Mouse (Mus musculus) G1E (cell line): ENCODE data around the gene Ttc22. TPM values are rescaled to one million over a fixed set of nuclear protein-coding genes. Genes with fewer than 3 reads are reported as not detected.

Experiments used
- ATAC-seq: 2 replicates; pipeline ENCODE4 v1.8.0; 2016; ENCODE audit warnings: mild to moderate bottlenecking; ENCODE audit not compliant: insufficient number of reproducible peaks, poor library complexity, low FRiP score, severe bottlenecking; ENCODE audit errors: extremely low read depth
- DNase-seq: peaks from one replicate; pipeline ENCODE4 v3.0.0; 2012; ENCODE audit warnings: low spot score
- H3K27me3 ChIP-seq: 2 replicates; pipeline ENCODE4 v1.6.1; 2012; ENCODE audit warnings: mild to moderate bottlenecking, low read length, inconsistent platforms; ENCODE audit not compliant: insufficient read depth
- H3K36me3 ChIP-seq: replicated peaks from 2 replicates; pipeline ENCODE3; 2012; ENCODE audit warnings: mild to moderate bottlenecking, inconsistent platforms
- H3K4me1 ChIP-seq: 2 replicates; pipeline ENCODE4 v1.6.1; 2012; ENCODE audit warnings: low read depth, low read length, inconsistent platforms, mixed read lengths; ENCODE audit not compliant: insufficient read depth
- H3K4me3 ChIP-seq: 2 replicates; pipeline ENCODE4 v1.5.1; 2012; ENCODE audit warnings: low read depth, mild to moderate bottlenecking, inconsistent platforms, low read length, moderate library complexity, mixed read lengths
- H3K9me3 ChIP-seq: replicated peaks from 2 replicates; pipeline ENCODE4 v1.6.1; 2012; ENCODE audit warnings: inconsistent platforms
- CTCF ChIP-seq: IDR thresholded peaks from 2 replicates; pipeline ENCODE4 v1.5.1; 2012; ENCODE audit warnings: low read depth, low read length, inconsistent platforms, mixed read lengths
- GATA1 ChIP-seq: IDR thresholded peaks from 2 replicates; pipeline ENCODE4 v1.6.1; 2012; ENCODE audit warnings: borderline replicate concordance, low read length, inconsistent platforms, mixed read lengths
- GATA2 ChIP-seq: IDR thresholded peaks from 2 replicates; pipeline ENCODE4 v1.6.1; 2012; ENCODE audit warnings: low read depth, low read length, inconsistent platforms, borderline replicate concordance
- POLR2AphosphoS5 ChIP-seq: IDR thresholded peaks from 2 replicates; pipeline ENCODE4 v1.6.1; 2012; ENCODE audit warnings: low read depth, low read length, inconsistent platforms; ENCODE audit not compliant: insufficient replicate concordance
- TAL1 ChIP-seq: conservative IDR thresholded peaks from 2 replicates; pipeline ENCODE4 v1.6.1; 2012; ENCODE audit warnings: low read depth, low read length, inconsistent platforms, mixed read lengths
- polyA plus RNA-seq: library from polyadenylated mRNA; stranded (reverse); fragments of >175 nt; gene quantifications from 2 replicates; pipeline ENCODE4 v1.2.3, GENCODE M21; 2012
- total RNA-seq, 2 experiments: library from RNA; stranded (forward) in 1 of 2; stranded (reverse) in 1 of 2; fragments of 200-1000 nt in 1 of 2; fragments of >200 nt in 1 of 2; fragmentation: Nextera tagmentation in 1 of 2; gene quantifications; 2 replicates each; pipeline ENCODE4 v1.2.3; 2014 to 2017

Ttc22 gene
- total and polyA plus RNA-seq, 3 experiments = not detected

DNA sequence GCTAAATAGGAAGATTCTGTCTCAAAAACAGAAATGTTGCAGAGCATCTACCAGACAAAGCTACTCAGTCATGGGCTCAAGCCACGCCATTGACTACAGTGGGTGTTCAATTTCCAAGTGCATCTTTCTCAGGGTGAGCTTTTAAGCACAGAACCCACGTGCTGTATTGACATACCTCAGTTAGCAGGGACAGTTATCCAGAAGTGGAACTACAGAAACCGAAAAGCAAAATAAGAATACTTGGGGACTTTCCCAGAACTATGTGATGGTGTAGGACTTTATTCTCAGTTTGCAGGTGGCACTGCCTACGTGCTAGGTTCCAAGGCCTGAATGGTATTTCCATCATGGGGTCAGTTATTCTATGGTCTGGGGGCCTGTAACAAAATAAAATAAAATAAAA lies 24.5 kb upstream of the Ttc22 start:
- no peak for ATAC-seq
- Histone ChIP-seq H3K27me3 (peaks cover 4% of the 10 kb centered on the region), H3K4me3 (no peak overlapping the region), H3K4me1 (no peaks in the 10 kb centered on the region), H3K9me3 (0 out of 2 replicates have a peak, but pooled peaks cover 3% of the 10 kb centered on the region), H3K36me3 (no peaks in the 10 kb centered on the region)
- TF ChIP-seq GATA2 (no peak), POLR2AphosphoS5 (no peak), CTCF (no peak), TAL1 (no peak), GATA1 (no peak)
- no peak for DNase-seq

DNA sequence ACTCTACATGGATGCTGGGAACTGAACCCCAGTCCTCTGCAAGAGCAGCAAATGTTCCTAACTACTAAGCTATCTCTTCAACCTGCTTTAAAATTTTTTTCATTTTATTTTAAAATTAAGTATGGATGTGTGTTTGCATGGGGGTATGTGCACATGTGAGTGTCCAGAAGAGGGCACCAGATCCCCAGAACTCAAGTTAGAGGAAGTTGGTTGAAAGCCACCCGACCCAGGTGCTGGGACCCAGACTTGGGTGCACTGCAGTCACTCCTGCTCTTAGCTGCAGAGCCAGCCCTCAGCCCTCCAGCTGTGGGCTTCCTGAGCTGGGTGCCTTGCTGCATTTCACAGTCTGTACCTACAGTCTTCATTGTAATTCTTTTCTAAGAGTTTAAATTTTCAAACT lies 22.8 kb upstream of the Ttc22 start:
- no peaks in the 10 kb centered on the region for H3K4me1 ChIP-seq

DNA sequence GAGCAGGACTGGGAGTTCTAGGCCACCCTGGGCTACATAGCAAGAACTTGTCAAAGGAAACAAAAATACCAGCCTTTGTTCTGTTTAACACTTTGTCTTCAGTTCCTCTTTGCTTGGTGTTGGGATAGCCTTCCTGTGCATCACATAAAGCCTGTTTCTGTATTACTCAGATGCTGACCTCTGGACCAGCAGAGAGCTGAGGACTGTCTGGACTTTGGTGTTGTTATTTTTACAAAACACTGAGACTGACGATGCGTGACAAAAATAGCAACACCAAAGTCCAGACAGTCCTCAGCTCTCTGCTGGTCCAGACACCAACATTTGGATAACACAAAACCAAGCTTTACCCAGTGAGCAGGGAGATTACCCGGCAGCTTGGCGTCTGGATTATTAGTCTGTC lies 21.5 kb upstream of the Ttc22 start:
- DNase-seq = no peak
- 0 out of 2 replicates have a peak, but pooled peaks cover 3% of the 10 kb centered on the region for H3K9me3 ChIP-seq
- H3K4me3 ChIP-seq = no peak overlapping the region
- no peaks in the 10 kb centered on the region for H3K4me1 ChIP-seq
- no peaks in the 10 kb centered on the region for H3K36me3 ChIP-seq
- H3K27me3 ChIP-seq = peaks cover 4% of the 10 kb centered on the region; the same call in 1 of the 2 replicates
- TF ChIP-seq TAL1 (no peak), GATA2 (no peak), GATA1 (no peak), CTCF (no peak), POLR2AphosphoS5 (no peak)
- no peak for ATAC-seq

More for the DNA sequence above, 22.8 kb upstream of the Ttc22 start:
- no peak overlapping the region for H3K4me3 ChIP-seq
- TF ChIP-seq TAL1 = no peak
- no peak for TF ChIP-seq GATA1
- TF ChIP-seq GATA2 = no peak
- TF ChIP-seq CTCF = no peak
- no peak for TF ChIP-seq POLR2AphosphoS5
- 0 out of 2 replicates have a peak, but pooled peaks cover 3% of the 10 kb centered on the region for H3K9me3 ChIP-seq
- DNase-seq (no peak), ATAC-seq (no peak)
- peaks cover 4% of the 10 kb centered on the region for H3K27me3 ChIP-seq
- H3K36me3 ChIP-seq = no peaks in the 10 kb centered on the region

DNA sequence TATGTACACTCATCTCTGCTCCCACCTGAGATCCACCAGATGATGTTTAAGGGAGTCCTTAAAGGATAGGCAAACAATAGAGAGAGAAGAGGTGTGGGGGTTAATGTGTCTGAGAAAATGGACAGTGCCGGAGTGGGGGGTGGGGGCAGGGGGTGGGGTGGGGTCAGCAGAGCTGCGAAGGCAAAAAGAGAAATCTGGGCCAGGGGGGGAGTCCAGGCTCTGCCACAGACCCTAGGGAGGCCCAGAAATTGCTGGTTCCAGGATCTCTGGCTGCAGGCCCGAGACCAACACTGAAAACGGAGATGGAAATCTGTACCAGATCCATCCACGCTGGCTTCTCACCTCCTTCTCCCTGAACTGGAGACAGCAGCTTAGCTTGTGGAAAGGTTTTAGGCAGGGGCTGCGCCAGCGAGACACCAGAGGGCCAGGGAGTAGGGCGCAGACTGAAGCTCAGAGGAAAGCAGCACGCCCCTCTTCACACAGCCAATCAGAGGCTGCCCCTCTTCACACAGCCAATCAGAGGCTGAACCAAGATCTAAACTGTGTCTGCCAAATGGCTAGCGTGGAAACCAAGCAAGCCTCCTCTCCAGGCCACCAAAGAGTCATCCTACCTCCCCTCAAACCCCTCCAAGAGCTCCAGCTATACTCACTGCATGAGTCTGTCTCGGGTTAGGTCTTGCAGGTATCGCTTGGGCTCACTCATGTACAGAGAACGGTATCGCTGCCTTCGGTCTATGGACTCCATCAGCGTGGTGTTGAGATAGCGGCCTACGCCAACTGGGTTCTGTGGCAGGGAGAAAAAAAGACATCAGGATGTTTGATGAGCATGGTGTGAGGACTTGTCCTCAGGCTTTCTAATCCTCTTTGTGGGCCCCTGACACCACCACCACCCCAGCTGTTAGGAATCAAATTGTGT lies 15.3 kb upstream of the Ttc22 start:
- H3K36me3 ChIP-seq = no peaks in the 10 kb centered on the region
- H3K4me3 ChIP-seq = no peak overlapping the region
- peaks cover 8% of the 10 kb centered on the region; the same call in 1 of the 2 replicates for H3K4me1 ChIP-seq
- H3K9me3 ChIP-seq = peaks cover 3% of the 10 kb centered on the region; the same call in 1 of the 2 replicates
- DNase-seq (no peak), ATAC-seq (no peak)
- TF ChIP-seq GATA2 (no peak), TAL1 (no peak), POLR2AphosphoS5 (no peak), GATA1 (no peak), CTCF (no peak)
- peaks cover 5% of the 10 kb centered on the region; the same call in 1 of the 2 replicates for H3K27me3 ChIP-seq

DNA sequence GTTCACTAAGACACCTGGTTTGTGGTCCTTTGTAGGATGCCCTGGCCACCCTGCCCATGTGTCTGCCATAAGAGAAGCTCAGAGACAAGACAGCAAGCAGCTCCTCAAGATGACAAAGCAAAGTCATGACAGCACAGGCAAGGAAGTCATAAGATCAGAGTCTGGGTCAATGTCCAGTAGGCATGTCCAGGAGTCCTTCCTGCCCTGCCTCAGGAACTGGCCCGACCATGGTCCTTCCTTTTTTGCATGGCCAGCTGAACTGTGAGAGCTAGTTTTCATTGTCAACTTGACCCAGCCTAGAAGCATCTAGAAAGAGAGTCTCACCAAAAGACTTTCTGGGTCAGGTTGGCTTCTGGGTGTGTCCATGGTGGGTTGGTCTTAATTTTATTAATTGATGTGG lies 14.3 kb upstream of the Ttc22 start:
- ATAC-seq (no peak), DNase-seq (no peak)
- Histone ChIP-seq H3K4me3 (no peak overlapping the region), H3K36me3 (no peaks in the 10 kb centered on the region), H3K4me1 (peaks cover 13% of the 10 kb centered on the region), H3K9me3 (no peaks in the 10 kb centered on the region; the same call in 1 of the 2 replicates), H3K27me3 (peaks cover 5% of the 10 kb centered on the region; the same call in 1 of the 2 replicates)
- TF ChIP-seq POLR2AphosphoS5 = no peak
- TF ChIP-seq TAL1 = no peak
- no peak for TF ChIP-seq CTCF
- TF ChIP-seq GATA2 = no peak
- TF ChIP-seq GATA1 = no peak

DNA sequence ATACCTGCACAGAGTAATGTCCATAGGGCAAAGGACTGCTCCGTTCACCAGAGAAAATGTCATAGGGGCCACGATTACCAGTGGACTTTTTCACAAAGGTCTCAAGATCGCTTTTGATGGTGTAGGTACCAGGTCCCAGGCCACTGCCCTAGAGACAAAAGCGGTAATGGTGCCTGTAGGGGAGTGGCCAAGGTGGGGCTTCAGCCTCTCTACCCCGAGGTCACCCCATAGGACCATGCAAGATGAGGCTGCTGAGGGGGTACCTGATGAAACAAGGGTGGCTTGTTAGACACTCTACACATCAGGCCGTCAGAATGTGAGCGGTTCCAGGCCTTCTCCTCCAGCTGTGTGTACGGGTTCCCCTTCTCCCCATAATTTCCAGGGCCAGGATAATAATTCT lies 9.1 kb upstream of the Ttc22 start:
- H3K27me3 ChIP-seq = peaks cover 27% of the 10 kb centered on the region
- H3K36me3 ChIP-seq = no peaks in the 10 kb centered on the region
- H3K9me3 ChIP-seq = no peaks in the 10 kb centered on the region
- TF ChIP-seq CTCF (no peak), TAL1 (no peak), GATA2 (no peak), POLR2AphosphoS5 (no peak)
- ATAC-seq (no peak), DNase-seq (no peak)
- H3K4me1 ChIP-seq = peaks cover 55% of the 10 kb centered on the region
- no peak overlapping the region for H3K4me3 ChIP-seq
